Mouse (Mus musculus): ENCODE results near the gene Tyw3.

Gene Tyw3

GRCm38 (mm10) chr3:154562192-154562591 is 34.7 kb downstream of the Tyw3 start:
- DNase-seq (ENCODE audit: low spot score) = no peak

DNA sequence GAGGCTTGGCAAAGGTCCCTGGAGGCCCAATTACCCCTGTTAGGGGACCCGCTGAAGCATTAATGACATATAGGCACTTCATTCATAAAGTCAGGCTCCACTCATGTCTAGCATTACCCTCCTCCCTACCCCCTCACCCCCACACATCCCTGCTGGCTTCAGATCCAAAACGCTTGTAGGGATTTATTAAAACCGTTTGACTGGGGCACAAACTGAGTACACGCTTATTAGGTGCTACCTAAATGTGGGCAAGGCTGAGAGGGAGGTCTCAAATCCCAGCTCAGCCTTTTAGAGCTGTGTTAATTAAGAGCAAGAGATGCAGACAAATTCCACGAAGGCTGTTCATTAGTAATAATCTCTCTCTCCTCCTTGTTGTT is 45.9 kb downstream of the Tyw3 start:
- DNase-seq (ENCODE audit: low spot score) = no peak

- peak; percentile 49 for DNase-seq (ENCODE audit: low spot score)
Observed at GRCm38 (mm10) chr3:154550326-154551034, 46.4 kb downstream of the Tyw3 start.

GRCm38 (mm10) chr3:154548868-154549301 is 48.0 kb downstream of the Tyw3 start:
- DNase-seq (ENCODE audit: low spot score) = peak; percentile 74

GRCm38 (mm10) chr3:154547549-154548426 is 49.1 kb downstream of the Tyw3 start:
- peak; percentile 62 for DNase-seq (ENCODE audit: low spot score)

- peak; percentile 15 for DNase-seq (ENCODE audit: low spot score)
Observed at GRCm38 (mm10) chr3:154546234-154546633, 50.7 kb downstream of the Tyw3 start.

DNA sequence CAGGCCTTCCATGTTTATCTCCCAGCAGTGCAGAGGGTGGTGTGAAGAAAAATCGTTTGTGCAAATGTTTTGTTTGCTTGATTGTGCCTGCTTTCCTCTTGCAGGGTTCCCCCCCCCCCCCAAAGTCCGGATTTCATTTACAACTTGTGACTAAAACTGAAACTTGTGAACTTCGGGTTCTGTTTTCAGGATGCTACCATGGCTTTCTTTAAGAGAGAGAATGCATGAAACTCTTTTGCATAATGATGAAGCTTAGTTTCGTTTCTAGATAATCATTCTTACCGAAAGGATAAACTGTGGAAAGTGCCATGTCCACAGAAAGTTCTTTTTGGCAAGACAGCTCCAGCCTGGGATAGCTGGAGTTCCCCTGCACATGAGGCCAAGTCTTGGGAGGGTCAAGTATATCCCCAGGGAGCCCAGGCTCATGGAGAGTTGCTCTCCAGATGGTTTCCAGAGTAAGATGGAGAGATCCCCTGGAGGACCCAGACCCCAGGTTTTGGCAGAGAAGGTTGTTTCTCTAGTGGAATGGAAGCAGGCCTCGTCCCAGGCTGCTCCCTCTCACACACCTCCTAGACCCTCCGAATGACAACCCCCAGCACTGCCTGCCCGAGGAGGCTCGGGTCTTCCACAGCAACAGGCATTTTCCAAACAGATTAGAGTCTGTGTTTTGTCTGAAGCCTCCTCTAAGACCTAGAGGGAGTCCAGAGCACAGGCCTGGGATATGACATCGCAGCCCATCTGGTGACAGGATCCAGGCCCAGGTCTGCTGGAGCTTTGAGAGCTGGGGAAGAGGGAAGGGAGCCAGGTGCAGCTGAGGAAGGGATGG is 56.6 kb downstream of the Tyw3 start:
- peak; percentile 4 for DNase-seq (ENCODE audit: low spot score)

DNA sequence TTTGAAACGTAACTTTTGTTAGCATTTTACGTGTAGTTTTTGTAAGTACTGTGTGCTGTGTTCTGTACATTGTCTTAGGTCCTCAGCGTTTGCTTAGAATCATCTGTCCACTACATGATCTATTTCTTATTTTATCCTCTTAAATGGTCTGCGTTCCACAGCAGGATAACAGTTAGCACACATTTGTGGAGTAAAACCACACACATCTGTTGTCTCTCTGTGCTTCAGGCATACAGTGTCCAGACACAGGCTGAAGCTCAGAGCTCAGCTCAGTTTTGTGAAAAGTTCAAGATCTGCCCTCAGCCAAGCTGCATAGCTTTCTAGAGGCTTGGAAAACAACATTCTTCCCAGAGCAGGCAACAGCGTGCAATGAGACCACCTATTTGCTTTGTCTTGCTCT is 60.8 kb downstream of the Tyw3 start:
- no peak for DNase-seq (ENCODE audit: low spot score)

- no peak for DNase-seq (ENCODE audit: low spot score)
Observed at GRCm38 (mm10) chr3:154533246-154533645, 63.7 kb downstream of the Tyw3 start.

GRCm38 (mm10) chr3:154528973-154529372 is 67.9 kb downstream of the Tyw3 start:
- DNase-seq (ENCODE audit: low spot score) = no peak

DNA sequence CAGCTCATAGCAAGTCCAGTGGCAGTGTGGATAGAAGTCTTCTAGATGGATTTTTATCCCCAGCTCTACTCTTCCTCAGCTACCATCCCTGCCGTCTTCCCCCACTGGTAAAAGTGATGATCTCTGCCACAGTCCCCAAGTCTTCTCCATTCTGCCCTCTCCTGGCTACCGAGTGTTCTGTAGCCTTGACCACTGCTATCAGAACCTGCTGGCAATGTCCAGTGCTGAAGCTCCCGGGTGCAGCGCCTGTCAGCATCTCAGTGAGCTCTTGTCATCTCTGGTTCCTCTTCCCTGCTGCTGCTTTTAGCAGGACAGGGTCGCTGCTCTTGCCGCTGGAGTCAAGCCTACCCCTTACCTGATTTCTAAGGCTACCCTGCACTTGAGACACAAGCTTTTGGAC is 70.3 kb downstream of the Tyw3 start:
- DNase-seq (ENCODE audit: low spot score) = peak; percentile 44

Measured in embryo, embryonic 10.5 days (tissue).